Mouse (Mus musculus): ENCODE results near the gene Thap11. TPM values are rescaled to one million over a fixed set of nuclear protein-coding genes. Genes with fewer than 3 reads are reported as not detected.

Thap11 gene
- polyA plus RNA-seq, 1 experiment: 31.0 TPM

- Histone ChIP-seq H3K27ac (ENCODE audit: insufficient read depth, low read length) (peak within 1 kb of the TSS; percentile 70), H3K9ac (ENCODE audit: low read depth, poor library complexity, severe bottlenecking) (peak within 1 kb of the TSS; percentile 42), H3K4me3 (ENCODE audit: low read depth, low read length) (peak within 1 kb of the TSS; percentile 40), H3K27me3 (ENCODE audit: control insufficient read depth, insufficient read depth, low read length, poor library complexity, severe bottlenecking) (no peaks in the 10 kb centered on the region), H3K9me3 (replicated peaks; ENCODE audit: control insufficient read depth, insufficient read depth, low read length, poor library complexity, severe bottlenecking) (no peaks in the 10 kb centered on the region), H3K4me1 (ENCODE audit: control insufficient read depth, insufficient read depth, low read length) (no peaks in the 10 kb centered on the region), H3K36me3 (ENCODE audit: control insufficient read depth, insufficient read depth, low read length, poor library complexity, severe bottlenecking) (peaks cover 20% of the 10 kb centered on the region)
- no peak for TF ChIP-seq CTCF (IDR thresholded peaks at IDR 0.05; ENCODE audit: low read depth, low read length)
- no peak for TF ChIP-seq EP300 (IDR thresholded peaks at IDR 0.05; ENCODE audit: insufficient read depth, low read depth, low read length)
- TF ChIP-seq POLR2A (IDR thresholded peaks at IDR 0.05; ENCODE audit: insufficient read depth, low read length): no peak
Observed at GRCm38 (mm10) chr8:105853178-105853577, 1.8 kb upstream of the Thap11 start, which contains the start of gene Cenpt. Gene Cenpt, minus strand, starts transcription at chr8:105853278.

GRCm38 (mm10) chr8:105854303-105854702 lies 629 bp upstream of the Thap11 start:
- Histone ChIP-seq H3K27me3 (ENCODE audit: control insufficient read depth, insufficient read depth, low read length, poor library complexity, severe bottlenecking) (no peaks in the 10 kb centered on the region), H3K4me1 (ENCODE audit: control insufficient read depth, insufficient read depth, low read length) (no peaks in the 10 kb centered on the region), H3K36me3 (ENCODE audit: control insufficient read depth, insufficient read depth, low read length, poor library complexity, severe bottlenecking) (peaks cover 9% of the 10 kb centered on the region), H3K9ac (ENCODE audit: low read depth, poor library complexity, severe bottlenecking) (peak overlapping the region; percentile 83), H3K27ac (ENCODE audit: insufficient read depth, low read length) (peak overlapping the region; percentile 41; the same call in 1 of the 2 replicates), H3K9me3 (replicated peaks; ENCODE audit: control insufficient read depth, insufficient read depth, low read length, poor library complexity, severe bottlenecking) (no peaks in the 10 kb centered on the region), H3K4me3 (ENCODE audit: low read depth, low read length) (peak overlapping the region; percentile 31)
- no peak for TF ChIP-seq POLR2A (IDR thresholded peaks at IDR 0.05; ENCODE audit: insufficient read depth, low read length)
- TF ChIP-seq EP300 (IDR thresholded peaks at IDR 0.05; ENCODE audit: insufficient read depth, low read depth, low read length): no peak
- no peak for TF ChIP-seq CTCF (IDR thresholded peaks at IDR 0.05; ENCODE audit: low read depth, low read length)

GRCm38 (mm10) chr8:105855248-105856167 lies 576 bp downstream of the Thap11 start:
- Histone ChIP-seq H3K9me3 (replicated peaks; ENCODE audit: control insufficient read depth, insufficient read depth, low read length, poor library complexity, severe bottlenecking) (no peaks in the 10 kb centered on the region), H3K36me3 (ENCODE audit: control insufficient read depth, insufficient read depth, low read length, poor library complexity, severe bottlenecking) (peaks cover 3% of the 10 kb centered on the region; the same call in 1 of the 2 replicates), H3K27me3 (ENCODE audit: control insufficient read depth, insufficient read depth, low read length, poor library complexity, severe bottlenecking) (no peaks in the 10 kb centered on the region), H3K4me1 (ENCODE audit: control insufficient read depth, insufficient read depth, low read length) (peaks cover 1% of the 10 kb centered on the region), H3K9ac (ENCODE audit: low read depth, poor library complexity, severe bottlenecking) (peak overlapping the region; percentile 83), H3K27ac (ENCODE audit: insufficient read depth, low read length) (no peak overlapping the region), H3K4me3 (ENCODE audit: low read depth, low read length) (peak overlapping the region; percentile 94)
- TF ChIP-seq EP300 (IDR thresholded peaks at IDR 0.05; ENCODE audit: insufficient read depth, low read depth, low read length): no peak
- no peak for TF ChIP-seq CTCF (IDR thresholded peaks at IDR 0.05; ENCODE audit: low read depth, low read length)
- no peak for TF ChIP-seq POLR2A (IDR thresholded peaks at IDR 0.05; ENCODE audit: insufficient read depth, low read length)

- Histone ChIP-seq H3K36me3 (ENCODE audit: control insufficient read depth, insufficient read depth, low read length, poor library complexity, severe bottlenecking) (peaks cover 3% of the 10 kb centered on the region; the same call in 1 of the 2 replicates), H3K27me3 (ENCODE audit: control insufficient read depth, insufficient read depth, low read length, poor library complexity, severe bottlenecking) (no peaks in the 10 kb centered on the region), H3K4me3 (ENCODE audit: low read depth, low read length) (peak overlapping the region; percentile 94), H3K9ac (ENCODE audit: low read depth, poor library complexity, severe bottlenecking) (peak overlapping the region; percentile 83), H3K27ac (ENCODE audit: insufficient read depth, low read length) (no peak overlapping the region), H3K9me3 (replicated peaks; ENCODE audit: control insufficient read depth, insufficient read depth, low read length, poor library complexity, severe bottlenecking) (no peaks in the 10 kb centered on the region), H3K4me1 (ENCODE audit: control insufficient read depth, insufficient read depth, low read length) (peaks cover 1% of the 10 kb centered on the region)
- TF ChIP-seq POLR2A (IDR thresholded peaks at IDR 0.05; ENCODE audit: insufficient read depth, low read length) (no peak), EP300 (IDR thresholded peaks at IDR 0.05; ENCODE audit: insufficient read depth, low read depth, low read length) (no peak), CTCF (IDR thresholded peaks at IDR 0.05; ENCODE audit: low read depth, low read length) (no peak)
Observed at GRCm38 (mm10) chr8:105856168-105856835, 1.4 kb downstream of the Thap11 start.

GRCm38 (mm10) chr8:105858495-105858894 lies 3.6 kb downstream of the Thap11 start:
- no peak overlapping the region for H3K9ac ChIP-seq (ENCODE audit: low read depth, poor library complexity, severe bottlenecking)
- peaks cover 1% of the 10 kb centered on the region for H3K4me1 ChIP-seq (ENCODE audit: control insufficient read depth, insufficient read depth, low read length)
- H3K9me3 ChIP-seq (replicated peaks; ENCODE audit: control insufficient read depth, insufficient read depth, low read length, poor library complexity, severe bottlenecking): no peaks in the 10 kb centered on the region
- H3K27me3 ChIP-seq (ENCODE audit: control insufficient read depth, insufficient read depth, low read length, poor library complexity, severe bottlenecking): no peaks in the 10 kb centered on the region
- peaks cover 12% of the 10 kb centered on the region for H3K36me3 ChIP-seq (ENCODE audit: control insufficient read depth, insufficient read depth, low read length, poor library complexity, severe bottlenecking)
- H3K27ac ChIP-seq (ENCODE audit: insufficient read depth, low read length): no peak overlapping the region
- TF ChIP-seq EP300 (IDR thresholded peaks at IDR 0.05; ENCODE audit: insufficient read depth, low read depth, low read length): no peak
- TF ChIP-seq POLR2A (IDR thresholded peaks at IDR 0.05; ENCODE audit: insufficient read depth, low read length): no peak
- no peak for TF ChIP-seq CTCF (IDR thresholded peaks at IDR 0.05; ENCODE audit: low read depth, low read length)
- no peak overlapping the region for H3K4me3 ChIP-seq (ENCODE audit: low read depth, low read length)
